Mouse (Mus musculus) gastrocnemius, postnatal 25 days (tissue): ENCODE data around the gene 1700028J19Rik. TPM values are rescaled to one million over a fixed set of nuclear protein-coding genes. Genes with fewer than 3 reads are reported as not detected.

ENCODE experiments used
- total RNA-seq, 2 experiments: library from RNA; stranded (reverse); gene quantifications; 1 replicate in 1 of 2; 2 replicates in 1 of 2; pipeline ENCODE4 v1.2.3; 2021

Gene 1700028J19Rik
- total RNA-seq, 2 experiments from 2014 or later: 0.36 to 0.43 TPM

Other genes with a start within 250 kb of the 1700028J19Rik start
- under 1 TPM; 0.19 to 0.26 TPM for gene Klk1b26, start 234.5 kb downstream of the 1700028J19Rik start, total RNA-seq
- not detected for gene Klk1b27, start 194.4 kb downstream of the 1700028J19Rik start, total RNA-seq
- gene Klk1b21, start 144.4 kb downstream of the 1700028J19Rik start, total RNA-seq: not detected
- gene Klk1b22, start 134.0 kb downstream of the 1700028J19Rik start, total RNA-seq: not detected
- not detected for gene Klk1b16, start 109.9 kb downstream of the 1700028J19Rik start, total RNA-seq
- not detected for gene Klk1b24, start 58.5 kb downstream of the 1700028J19Rik start, total RNA-seq
- not detected for gene Klk1b3, start 48.5 kb downstream of the 1700028J19Rik start, total RNA-seq
- not detected for gene Klk1b4, start 39.3 kb downstream of the 1700028J19Rik start, total RNA-seq
- not detected for gene Klk1b5, start 30.8 kb downstream of the 1700028J19Rik start, total RNA-seq
- gene Klk1, start 21.3 kb downstream of the 1700028J19Rik start, total RNA-seq: not detected
- gene Gm36864, start 10.5 kb downstream of the 1700028J19Rik start, total RNA-seq: not detected
- 1 to 10 TPM; 6.1 to 8.0 TPM for gene 2410002F23Rik, start within 50 bp of the 1700028J19Rik start, total RNA-seq
- gene Acp4, start 10.7 kb upstream of the 1700028J19Rik start, total RNA-seq: not detected
- gene Gm15517, start 14.8 kb upstream of the 1700028J19Rik start, total RNA-seq: not detected
- 1 to 10 TPM; 1.9 to 2.6 TPM for gene Clec11a, start 60.2 kb upstream of the 1700028J19Rik start, total RNA-seq
- under 1 TPM; 0.49 to 0.54 TPM for gene Shank1, start 63.6 kb upstream of the 1700028J19Rik start, total RNA-seq
- 1 to 10 TPM; 1.1 to 1.8 TPM for gene Syt3, start 137.4 kb upstream of the 1700028J19Rik start, total RNA-seq
- not detected for gene 1700008O03Rik, start 139.1 kb upstream of the 1700028J19Rik start, total RNA-seq
- under 1 TPM; 0.24 to 0.43 TPM for gene Lrrc4b, start 182.3 kb upstream of the 1700028J19Rik start, total RNA-seq
- gene Aspdh, start 218.7 kb upstream of the 1700028J19Rik start, total RNA-seq: not detected
- 10 to 100 TPM; 62.8 to 69.1 TPM for gene Josd2, start 221.3 kb upstream of the 1700028J19Rik start, total RNA-seq
- gene Emc10, start 249.8 kb upstream of the 1700028J19Rik start, total RNA-seq: 10 to 100 TPM; 41.4 to 53.2 TPM
- gene Fam71e1, start 249.9 kb upstream of the 1700028J19Rik start, total RNA-seq: 1 to 10 TPM; 2.5 to 2.9 TPM